Mouse (Mus musculus) forebrain, embryonic 12.5 days (tissue): ENCODE measurements around the gene Mmp14. TPM values are rescaled to one million over a fixed set of nuclear protein-coding genes. Genes with fewer than 3 reads are reported as not detected.

Experiments used
- ATAC-seq: fragments of 200-750 bp; cut with Nextera tagmentation; 2 replicates; pipeline ENCODE4 v1.8.0; 2017; ENCODE audit warnings: moderate TSS enrichment; ENCODE audit not compliant: low FRiP score
- H3K27ac ChIP-seq: fragments of 300-500 bp; sonication (generic); 2 replicates; pipeline ENCODE4 v1.5.1; 2016; ENCODE audit warnings: mild to moderate bottlenecking
- H3K27me3 ChIP-seq: fragments of 300-500 bp; sonication (generic); 2 replicates; pipeline ENCODE4 v1.6.1; 2016; ENCODE audit warnings: mild to moderate bottlenecking
- H3K36me3 ChIP-seq: fragments of 300-500 bp; sonication (generic); replicated peaks from 2 replicates; pipeline ENCODE4 v1.6.1; 2016; ENCODE audit warnings: mild to moderate bottlenecking
- H3K4me1 ChIP-seq: fragments of 300-500 bp; sonication (generic); 2 replicates; pipeline ENCODE4 v1.6.1; 2016
- H3K4me2 ChIP-seq: fragments of 300-500 bp; sonication (generic); 2 replicates; pipeline ENCODE4 v1.6.1; 2016; ENCODE audit warnings: mild to moderate bottlenecking, moderate library complexity
- H3K4me3 ChIP-seq: fragments of 300-500 bp; sonication (generic); replicated peaks from 2 replicates; pipeline ENCODE4 v1.5.1; 2016; ENCODE audit warnings: mild to moderate bottlenecking
- H3K9ac ChIP-seq: fragments of 300-500 bp; sonication (generic); 2 replicates; pipeline ENCODE4 v1.6.1; 2016; ENCODE audit warnings: mild to moderate bottlenecking
- H3K9me3 ChIP-seq: fragments of 300-500 bp; sonication (generic); 2 replicates; pipeline ENCODE4 v1.6.1; 2016
- WGBS: fragments of 180-500 bp; shearing (Covaris S2); methylation state at CpG from one replicate; pipeline ENCODE4 v1.1.7; 2016; 5-methylcytosine and 5-hydroxymethylcytosine counted together
- polyA plus RNA-seq: library from polyadenylated mRNA; unstranded; fragments of >200 nt; fragmentation: Nextera tagmentation; extraction: Ambion mirVana; gene quantifications from 2 replicates; pipeline ENCODE4 v1.2.1, GENCODE M21; 2016

The Mmp14 gene
- polyA plus RNA-seq, 1 experiment from 2014 or later: 76.0 TPM

DNA sequence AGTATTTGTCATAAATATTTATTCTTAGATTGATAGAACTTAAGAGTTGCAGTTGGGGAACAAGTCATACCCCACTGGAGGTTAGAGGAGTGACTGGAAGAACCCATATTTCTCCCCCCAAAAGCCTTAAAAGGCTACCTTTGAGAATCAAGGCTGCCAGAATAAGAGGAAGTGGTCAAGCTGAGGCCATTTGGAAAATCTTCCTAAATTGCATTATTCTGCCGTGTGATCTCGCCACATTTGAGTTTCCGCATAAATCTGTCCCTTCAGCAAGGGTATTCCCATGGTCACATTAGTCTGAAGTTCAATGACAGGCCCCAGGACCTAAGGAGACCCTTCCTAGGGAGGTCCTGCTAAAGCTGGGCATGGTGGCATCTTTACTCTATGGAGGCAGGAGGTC, 11.1 kb downstream of the Mmp14 start:
- Histone ChIP-seq H3K27ac (no peak overlapping the region), H3K27me3 (no peaks in the 10 kb centered on the region), H3K9me3 (no peaks in the 10 kb centered on the region), H3K36me3 (peaks cover 38% of the 10 kb centered on the region), H3K9ac (no peak overlapping the region), H3K4me1 (peaks cover 4% of the 10 kb centered on the region; the same call in 1 of the 2 replicates), H3K4me2 (no peak overlapping the region), H3K4me3 (no peak overlapping the region)
- 91% methylated on average over 3 of the region's 3 CpGs for WGBS
- no peak for ATAC-seq

DNA sequence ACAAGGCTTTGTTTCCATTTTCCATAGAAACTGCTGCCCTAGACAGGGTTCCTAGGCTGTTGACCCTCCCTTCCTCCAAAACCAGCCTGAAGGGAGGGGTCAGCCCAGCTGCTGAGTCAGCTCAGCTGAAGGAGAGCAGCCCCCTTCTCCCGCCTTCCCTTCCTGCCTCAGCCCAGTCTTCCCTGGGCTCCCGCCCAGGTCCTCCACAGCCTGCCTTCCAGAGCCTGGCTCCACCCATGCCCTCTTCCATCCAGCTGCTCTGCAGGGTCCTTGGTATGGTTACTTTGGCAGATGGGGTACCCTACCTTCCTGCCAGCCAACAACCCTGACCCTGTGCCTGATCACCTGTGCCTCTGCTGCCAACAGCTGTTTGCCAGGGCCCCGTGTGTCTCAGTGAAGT, 11.8 kb downstream of the Mmp14 start:
- H3K36me3 ChIP-seq: peaks cover 34% of the 10 kb centered on the region
- no peak overlapping the region for H3K4me2 ChIP-seq
- H3K27ac ChIP-seq: peak overlapping the region; percentile 15; the same call in 1 of the 2 replicates
- 0 out of 2 replicates have a peak, but pooled peaks have one; percentile 6 for ATAC-seq
- H3K9me3 ChIP-seq: no peaks in the 10 kb centered on the region
- no peak overlapping the region for H3K9ac ChIP-seq
- no peak overlapping the region for H3K4me3 ChIP-seq
- 32% methylated on average over 3 of the region's 3 CpGs for WGBS
- no peaks in the 10 kb centered on the region for H3K27me3 ChIP-seq
- peaks cover 4% of the 10 kb centered on the region; the same call in 1 of the 2 replicates for H3K4me1 ChIP-seq

DNA sequence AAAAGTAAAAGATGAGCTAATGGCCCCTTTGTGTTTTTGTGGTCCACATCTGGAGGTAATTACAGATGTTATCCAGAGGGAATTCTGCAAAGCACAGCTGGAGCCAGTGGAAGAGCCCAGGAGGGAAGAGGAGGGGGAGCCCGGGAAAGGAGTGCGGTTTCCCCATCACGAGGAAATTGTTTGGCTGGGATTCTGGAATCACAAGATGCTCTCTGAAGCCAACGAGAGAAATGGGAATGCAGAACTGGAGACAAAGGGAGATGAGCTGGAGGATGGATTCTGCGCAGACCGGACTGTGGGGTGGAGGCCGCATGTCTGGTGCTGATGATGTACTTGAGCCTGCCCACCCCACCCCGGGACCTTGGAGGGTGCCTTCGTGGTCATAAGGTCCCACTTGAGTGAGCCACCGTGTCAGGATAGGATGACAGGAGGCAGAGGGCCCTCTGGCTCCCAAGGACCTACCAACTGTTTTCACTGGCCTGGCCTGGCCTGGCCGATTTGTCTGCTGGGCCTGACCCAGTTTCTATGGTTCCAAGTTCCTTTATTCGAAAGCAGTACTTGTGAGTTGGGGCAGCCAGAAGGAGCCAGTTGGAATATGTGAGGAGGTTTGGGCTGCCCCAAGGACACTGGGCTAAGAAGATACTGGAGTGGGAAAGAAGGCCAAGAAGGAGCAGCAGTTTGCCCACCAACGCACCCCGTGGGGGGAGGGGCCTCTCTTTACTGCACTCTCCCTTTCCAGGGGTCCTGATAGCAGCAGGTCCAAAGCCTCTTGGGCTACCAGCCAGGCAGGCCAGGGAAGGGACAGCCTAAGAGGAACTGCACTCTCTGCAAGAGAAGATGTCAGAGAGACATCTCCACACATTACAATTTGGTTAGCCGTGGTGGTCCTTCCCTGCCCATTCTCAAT, 12.6 kb downstream of the Mmp14 start:
- Histone ChIP-seq H3K27me3 (no peaks in the 10 kb centered on the region), H3K36me3 (peaks cover 26% of the 10 kb centered on the region), H3K4me2 (no peak overlapping the region), H3K9me3 (no peaks in the 10 kb centered on the region), H3K4me1 (peaks cover 4% of the 10 kb centered on the region; the same call in 1 of the 2 replicates), H3K9ac (no peak overlapping the region), H3K4me3 (no peak overlapping the region), H3K27ac (no peak overlapping the region)
- no peak for ATAC-seq
- 66% methylated on average over 15 of the region's 15 CpGs for WGBS

- peaks cover 11% of the 10 kb centered on the region for H3K36me3 ChIP-seq
- ATAC-seq: no peak
- H3K9me3 ChIP-seq: no peaks in the 10 kb centered on the region
- WGBS: 69% methylated on average over 3 of the region's 3 CpGs
- no peak overlapping the region for H3K4me3 ChIP-seq
- H3K27ac ChIP-seq: no peak overlapping the region
- no peak overlapping the region for H3K9ac ChIP-seq
- H3K4me1 ChIP-seq: peaks cover 8% of the 10 kb centered on the region; the same call in 1 of the 2 replicates
- no peaks in the 10 kb centered on the region for H3K27me3 ChIP-seq
- no peak overlapping the region for H3K4me2 ChIP-seq
Observed at GRCm38 (mm10) chr14:54445476-54445875, 14.1 kb downstream of the Mmp14 start.

DNA sequence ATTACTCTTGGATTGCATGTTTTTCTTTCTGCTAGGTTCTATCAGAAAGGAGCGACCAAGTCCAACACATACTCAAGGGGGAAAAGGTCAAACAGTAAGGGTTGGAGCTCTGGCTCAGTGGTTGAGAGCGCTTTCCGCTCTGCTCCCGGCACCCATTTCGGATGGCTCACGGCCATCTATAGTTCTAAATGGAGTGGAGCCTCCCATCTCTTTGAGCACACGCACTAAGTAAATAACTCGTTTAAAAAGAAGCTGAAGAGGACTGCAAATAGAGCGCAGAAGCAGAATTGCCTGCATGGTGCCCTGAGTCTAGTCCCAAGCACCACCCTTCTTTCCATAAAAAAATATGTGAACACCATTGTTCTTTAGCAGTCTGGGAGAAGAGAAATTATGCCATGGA, 22.2 kb downstream of the Mmp14 start:
- Histone ChIP-seq H3K36me3 (no peaks in the 10 kb centered on the region), H3K4me2 (no peak overlapping the region), H3K9me3 (no peaks in the 10 kb centered on the region), H3K4me1 (peaks cover 4% of the 10 kb centered on the region; the same call in 1 of the 2 replicates), H3K9ac (no peak overlapping the region), H3K27ac (no peak overlapping the region), H3K27me3 (no peaks in the 10 kb centered on the region), H3K4me3 (no peak overlapping the region)
- ATAC-seq: no peak
- WGBS: 89% methylated on average over 9 of the region's 9 CpGs

GRCm38 (mm10) chr14:54454669-54455528, 23.5 kb downstream of the Mmp14 start:
- Histone ChIP-seq H3K9ac (no peak overlapping the region), H3K36me3 (no peaks in the 10 kb centered on the region), H3K27me3 (no peaks in the 10 kb centered on the region), H3K4me3 (no peak overlapping the region), H3K4me1 (no peaks in the 10 kb centered on the region), H3K4me2 (no peak overlapping the region), H3K27ac (no peak overlapping the region), H3K9me3 (no peaks in the 10 kb centered on the region)
- ATAC-seq: no peak
- WGBS: 82% methylated on average over 11 of the region's 11 CpGs

- ATAC-seq: no peak
- Histone ChIP-seq H3K27ac (no peak overlapping the region), H3K36me3 (no peaks in the 10 kb centered on the region), H3K9ac (no peak overlapping the region), H3K4me3 (no peak overlapping the region), H3K4me1 (no peaks in the 10 kb centered on the region), H3K27me3 (no peaks in the 10 kb centered on the region), H3K9me3 (no peaks in the 10 kb centered on the region), H3K4me2 (no peak overlapping the region)
- 89% methylated on average over 14 of the region's 14 CpGs for WGBS
Observed at GRCm38 (mm10) chr14:54457907-54458569, 26.6 kb downstream of the Mmp14 start.

DNA sequence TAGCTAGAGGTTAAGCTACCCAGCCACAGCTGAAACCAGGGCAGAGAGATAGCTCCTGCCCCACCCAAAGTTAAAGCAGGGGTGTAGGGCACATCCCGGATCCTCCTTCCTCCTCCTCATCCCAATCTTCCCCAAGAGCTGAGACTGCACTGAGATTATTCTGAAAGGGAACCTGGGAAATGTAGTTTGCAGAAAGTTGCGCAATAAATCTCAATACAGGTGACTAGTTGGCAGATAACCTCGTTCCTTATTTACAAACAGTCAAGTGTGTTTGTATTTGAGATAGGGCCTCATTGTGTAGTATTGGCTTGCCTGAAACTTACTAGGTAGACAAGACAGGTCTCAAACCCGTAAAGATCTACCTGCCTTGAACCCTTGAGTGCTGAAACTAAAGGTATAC, 30.7 kb downstream of the Mmp14 start:
- no peak overlapping the region for H3K27ac ChIP-seq
- no peaks in the 10 kb centered on the region; the same call in 1 of the 2 replicates for H3K36me3 ChIP-seq
- H3K4me1 ChIP-seq: peaks cover 7% of the 10 kb centered on the region; the same call in 1 of the 2 replicates
- ATAC-seq: no peak
- H3K9me3 ChIP-seq: no peaks in the 10 kb centered on the region
- H3K4me3 ChIP-seq: no peak overlapping the region
- H3K27me3 ChIP-seq: no peaks in the 10 kb centered on the region
- WGBS: 82% methylated on average over 4 of the region's 4 CpGs
- H3K9ac ChIP-seq: no peak overlapping the region
- no peak overlapping the region for H3K4me2 ChIP-seq

GRCm38 (mm10) chr14:54463108-54463958, 31.9 kb downstream of the Mmp14 start:
- 13% methylated on average over 12 of the region's 12 CpGs for WGBS
- H3K4me2 ChIP-seq: peak overlapping the region; percentile 92
- no peaks in the 10 kb centered on the region for H3K9me3 ChIP-seq
- H3K36me3 ChIP-seq: peaks cover 10% of the 10 kb centered on the region
- H3K4me1 ChIP-seq: peaks cover 7% of the 10 kb centered on the region; the same call in 1 of the 2 replicates
- no peaks in the 10 kb centered on the region for H3K27me3 ChIP-seq
- peak overlapping the region; percentile 69; the same call in 1 of the 2 replicates for H3K27ac ChIP-seq
- H3K4me3 ChIP-seq: peak overlapping the region; percentile 82
- ATAC-seq: no peak
- H3K9ac ChIP-seq: peak overlapping the region; percentile 79

DNA sequence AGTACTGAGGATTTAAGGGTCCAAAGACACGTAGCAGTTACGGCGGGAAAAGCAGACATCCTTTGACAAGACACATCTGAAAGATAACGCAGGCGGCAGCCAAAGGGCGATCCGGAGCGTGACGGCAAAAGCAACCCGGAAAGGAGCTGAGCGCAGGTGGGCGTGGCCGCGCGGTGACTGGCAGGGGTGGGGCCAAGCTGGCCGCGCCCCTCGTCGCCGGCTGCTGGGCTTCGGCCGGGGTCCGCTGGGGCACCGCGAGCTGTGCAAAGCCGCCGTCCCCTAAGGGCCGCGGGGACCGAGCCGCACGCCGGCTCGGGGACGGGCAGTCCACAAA, 32.5 kb downstream of the Mmp14 start, which contains the start of gene Lrp10:
Gene Lrp10, plus strand, starts transcription at position 179 of the 334 bp plus-strand sequence.
- H3K27ac ChIP-seq: peak within 1 kb of the TSS; percentile 69; the same call in 1 of the 2 replicates
- peaks cover 16% of the 10 kb centered on the region for H3K36me3 ChIP-seq
- no peaks in the 10 kb centered on the region for H3K9me3 ChIP-seq
- peak; percentile 94 for ATAC-seq
- H3K27me3 ChIP-seq: no peaks in the 10 kb centered on the region
- WGBS: 0% methylated on average over 29 of the region's 35 CpGs
- H3K4me1 ChIP-seq: peaks cover 7% of the 10 kb centered on the region; the same call in 1 of the 2 replicates
- peak within 1 kb of the TSS; percentile 79 for H3K9ac ChIP-seq
- H3K4me3 ChIP-seq: peak within 1 kb of the TSS; percentile 82
- H3K4me2 ChIP-seq: peak within 1 kb of the TSS; percentile 92
